Mouse (Mus musculus) liver, adult 2 months (tissue): ENCODE results near the gene Ablim2. TPM values are rescaled to one million over a fixed set of nuclear protein-coding genes. Genes with fewer than 3 reads are reported as not detected.

Experiments
- DNase-seq: peaks from one replicate; pipeline ENCODE4 v3.0.0-alpha.2; 2011; ENCODE audit warnings: low read depth, low spot score; ENCODE audit errors: extremely low read depth
- H3K27ac ChIP-seq: fragments of 200-500 bp; replicated peaks from 2 replicates; pipeline ENCODE4 v1.5.1; 2012; ENCODE audit warnings: low read depth, mild to moderate bottlenecking, control low read depth, inconsistent platforms, low read length; ENCODE audit not compliant: insufficient read depth
- H3K27me3 ChIP-seq: fragments of 200-500 bp; 2 replicates; pipeline ENCODE4 v1.6.1; 2012; ENCODE audit warnings: mild to moderate bottlenecking, moderate library complexity, low read length, inconsistent platforms; ENCODE audit not compliant: control insufficient read depth, insufficient read depth
- H3K36me3 ChIP-seq: fragments of 200-500 bp; 2 replicates; pipeline ENCODE4 v1.6.1; 2012; ENCODE audit warnings: low read length, inconsistent platforms; ENCODE audit not compliant: control insufficient read depth, insufficient read depth
- H3K4me1 ChIP-seq: fragments of 200-500 bp; 2 replicates; pipeline ENCODE4 v1.6.1; 2011; ENCODE audit warnings: low read length; ENCODE audit not compliant: control insufficient read depth, insufficient read depth
- H3K4me3 ChIP-seq: fragments of 200-500 bp; 2 replicates; pipeline ENCODE4 v1.5.1; 2011; ENCODE audit warnings: low read depth, mild to moderate bottlenecking, control low read depth, low read length, moderate library complexity; ENCODE audit not compliant: insufficient read depth
- H3K79me2 ChIP-seq: fragments of 200-500 bp; 2 replicates; pipeline ENCODE4 v1.6.1; 2012; ENCODE audit warnings: inconsistent platforms, mild to moderate bottlenecking, low read length, moderate library complexity; ENCODE audit not compliant: control insufficient read depth, insufficient read depth
- H3K9ac ChIP-seq: fragments of 200-500 bp; 2 replicates; pipeline ENCODE4 v1.6.1; 2012; ENCODE audit warnings: low read depth, mild to moderate bottlenecking, control low read depth, inconsistent platforms, low read length
- CTCF ChIP-seq: fragments of 200-500 bp; IDR thresholded peaks from 2 replicates; pipeline ENCODE4 v1.5.1; 2011; ENCODE audit warnings: low read depth, low read length, control low read depth
- POLR2A ChIP-seq: fragments of 200-500 bp; IDR thresholded peaks from 2 replicates; pipeline ENCODE4 v1.6.1; 2011; ENCODE audit warnings: low read length, control low read depth; ENCODE audit not compliant: insufficient read depth; ENCODE audit errors: extremely low read depth
- WGBS: fragments of 180-500 bp; shearing (Covaris S2); methylation state at CpG from one replicate; pipeline ENCODE4 v1.1.7; 2018; 5-methylcytosine and 5-hydroxymethylcytosine counted together
- polyA plus RNA-seq: library from polyadenylated mRNA; depleted of rRNA; stranded (reverse); fragments of >200 nt; gene quantifications from 2 replicates; pipeline ENCODE4 v1.2.3, GENCODE M21; 2012; rRNA removed
- total RNA-seq: library from RNA; depleted of rRNA; stranded (reverse); fragments of >200 nt; gene quantifications from 2 replicates; pipeline ENCODE4 v1.2.3, GENCODE M21; 2014; rRNA removed

The Ablim2 gene
- total and polyA plus RNA-seq, 2 experiments, result 2.3 to 5.9 TPM

DNA sequence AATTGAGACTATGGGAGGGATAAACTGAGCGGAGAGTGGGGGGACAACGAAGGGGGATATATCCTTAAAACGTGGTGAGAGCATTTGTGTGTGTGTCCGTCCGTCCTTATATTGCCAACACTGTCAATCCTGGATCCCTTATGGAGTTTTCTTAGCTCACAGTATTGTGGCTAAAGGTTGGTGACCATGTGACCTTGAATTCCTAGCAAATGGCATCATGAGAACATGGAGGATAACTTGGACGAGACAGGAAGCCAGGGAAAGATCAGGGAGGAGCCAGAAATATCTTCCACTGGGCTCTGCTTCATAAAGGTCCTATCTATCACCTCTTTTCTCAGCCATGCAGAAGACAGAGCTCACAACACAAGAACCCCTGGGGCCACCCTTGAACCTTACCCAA lies 165.8 kb downstream of the Ablim2 start:
- H3K27me3 ChIP-seq, result no peaks in the 10 kb centered on the region
- no peaks in the 10 kb centered on the region for H3K36me3 ChIP-seq
- H3K27ac ChIP-seq, result no peak overlapping the region
- no peak for DNase-seq
- TF ChIP-seq CTCF (no peak), POLR2A (no peak)
- no peak overlapping the region for H3K9ac ChIP-seq
- WGBS, result 79% methylated on average over 6 of the region's 6 CpGs
- H3K4me3 ChIP-seq, result no peak overlapping the region
- no peaks in the 10 kb centered on the region for H3K79me2 ChIP-seq
- no peaks in the 10 kb centered on the region; the same call in 1 of the 2 replicates for H3K4me1 ChIP-seq

- H3K9ac ChIP-seq, result no peak overlapping the region
- peak overlapping the region; percentile 16; the same call in 1 of the 2 replicates for H3K27ac ChIP-seq
- no peaks in the 10 kb centered on the region for H3K36me3 ChIP-seq
- H3K4me1 ChIP-seq, result no peaks in the 10 kb centered on the region; the same call in 1 of the 2 replicates
- H3K27me3 ChIP-seq, result no peaks in the 10 kb centered on the region
- no peaks in the 10 kb centered on the region for H3K79me2 ChIP-seq
- no peak for TF ChIP-seq POLR2A
- no peak for TF ChIP-seq CTCF
- no peak for DNase-seq
- H3K4me3 ChIP-seq, result no peak overlapping the region
- 76% methylated on average over 12 of the region's 12 CpGs for WGBS
Observed at GRCm38 (mm10) chr5:35925171-35925634, 167.5 kb downstream of the Ablim2 start.

DNA sequence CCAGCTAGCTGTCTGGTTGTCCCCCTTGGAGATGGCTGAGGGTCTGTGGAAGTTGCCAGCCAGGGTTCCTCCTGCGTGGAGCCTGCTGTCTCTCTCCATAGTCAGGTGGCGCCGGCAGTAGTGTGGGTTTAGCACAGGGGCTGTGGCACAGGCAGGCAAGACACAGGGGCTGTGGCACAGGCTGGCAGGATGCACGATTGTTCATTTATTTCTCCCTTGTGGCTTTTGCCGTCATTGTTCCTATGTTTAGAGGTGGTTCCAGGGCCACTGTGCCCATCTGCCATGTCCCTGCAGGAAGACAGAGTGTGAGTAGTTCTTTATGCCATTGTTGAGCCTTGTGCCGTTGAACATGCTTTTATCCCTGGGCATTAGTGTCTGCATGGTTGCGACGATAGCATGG lies 168.8 kb downstream of the Ablim2 start:
- H3K79me2 ChIP-seq, result no peaks in the 10 kb centered on the region
- H3K27me3 ChIP-seq, result no peaks in the 10 kb centered on the region
- DNase-seq, result no peak
- 79% methylated on average over 8 of the region's 8 CpGs for WGBS
- no peak overlapping the region for H3K9ac ChIP-seq
- H3K27ac ChIP-seq, result no peak overlapping the region
- H3K4me3 ChIP-seq, result no peak overlapping the region
- no peaks in the 10 kb centered on the region for H3K36me3 ChIP-seq
- TF ChIP-seq POLR2A (no peak), CTCF (no peak)
- H3K4me1 ChIP-seq, result no peaks in the 10 kb centered on the region; the same call in 1 of the 2 replicates

DNA sequence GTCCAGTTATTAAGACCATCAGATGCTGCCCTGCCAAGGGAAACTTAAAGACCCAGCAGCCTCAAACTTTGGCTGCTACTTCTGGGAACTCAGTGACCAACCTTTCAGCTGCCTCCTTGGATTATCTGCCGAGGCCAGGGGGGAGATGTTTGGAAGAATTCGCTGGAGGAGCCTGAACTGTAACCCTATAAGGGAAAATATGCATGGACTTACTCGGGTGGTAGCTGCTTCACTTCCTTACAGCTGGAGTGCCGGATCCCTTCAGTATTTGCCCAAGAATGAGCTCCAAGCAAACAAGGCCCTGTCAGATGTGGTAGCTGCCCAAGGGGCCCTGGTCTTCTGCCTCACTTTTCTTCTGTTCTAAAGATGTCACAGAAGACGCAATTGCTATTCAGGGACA lies 173.6 kb downstream of the Ablim2 start:
- Histone ChIP-seq H3K4me1 (no peaks in the 10 kb centered on the region), H3K27me3 (no peaks in the 10 kb centered on the region), H3K79me2 (no peaks in the 10 kb centered on the region), H3K36me3 (no peaks in the 10 kb centered on the region), H3K27ac (no peak overlapping the region), H3K9ac (no peak overlapping the region), H3K4me3 (no peak overlapping the region)
- no peak for TF ChIP-seq CTCF
- TF ChIP-seq POLR2A, result no peak
- WGBS, result 48% methylated on average over 5 of the region's 5 CpGs
- DNase-seq, result no peak

DNA sequence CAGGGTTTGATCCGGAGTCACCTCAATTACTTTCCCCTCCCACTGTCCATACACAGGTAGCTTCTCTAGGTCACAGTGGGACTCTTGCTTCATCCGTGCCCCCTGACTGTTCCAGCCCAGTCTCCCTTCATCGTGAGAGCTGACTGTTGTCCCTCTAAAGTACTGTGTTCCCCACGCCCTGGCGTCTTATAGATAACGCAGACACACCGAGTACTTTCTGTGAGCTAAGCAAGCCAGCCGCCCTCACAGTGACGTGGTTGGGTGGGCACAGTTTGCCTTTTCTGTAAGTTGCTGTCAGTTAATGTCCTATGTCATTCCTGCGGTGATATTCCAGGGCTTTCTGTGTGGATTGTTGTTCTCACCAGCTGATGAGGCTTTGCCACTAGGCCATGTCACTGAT lies 175.4 kb downstream of the Ablim2 start:
- no peaks in the 10 kb centered on the region for H3K27me3 ChIP-seq
- H3K9ac ChIP-seq, result no peak overlapping the region
- WGBS, result 82% methylated on average over 10 of the region's 10 CpGs
- DNase-seq, result no peak
- TF ChIP-seq POLR2A, result no peak
- no peak for TF ChIP-seq CTCF
- H3K4me3 ChIP-seq, result no peak overlapping the region
- no peak overlapping the region for H3K27ac ChIP-seq
- no peaks in the 10 kb centered on the region for H3K79me2 ChIP-seq
- H3K36me3 ChIP-seq, result no peaks in the 10 kb centered on the region
- H3K4me1 ChIP-seq, result no peaks in the 10 kb centered on the region

Other genes starting within 250 kb of the Ablim2 start
- 0.54 and 0.55 TPM in 2 replicates for gene Cpz, start 232.2 kb upstream of the Ablim2 start, total RNA-seq
- gene Cpz, start 232.2 kb upstream of the Ablim2 start, polyA plus RNA-seq, result 1.2 and 1.6 TPM in 2 replicates
- 2.1 and 3.2 TPM in 2 replicates for gene Trmt44, start 182.8 kb upstream of the Ablim2 start, total RNA-seq
- 2.2 and 2.6 TPM in 2 replicates for gene Trmt44, start 182.8 kb upstream of the Ablim2 start, polyA plus RNA-seq
- gene Acox3, start 174.8 kb upstream of the Ablim2 start, total RNA-seq, result 22.6 and 24.1 TPM in 2 replicates
- gene Acox3, start 174.8 kb upstream of the Ablim2 start, polyA plus RNA-seq, result 18.0 and 22.9 TPM in 2 replicates
- 0.83 and 1.2 TPM in 2 replicates for gene Htra3, start 78.1 kb upstream of the Ablim2 start, total RNA-seq
- gene Htra3, start 78.1 kb upstream of the Ablim2 start, polyA plus RNA-seq, result 0.97 and 1.3 TPM in 2 replicates
- 4.8 and 5.2 TPM in 2 replicates for gene Sh3tc1, start 17.9 kb upstream of the Ablim2 start, total RNA-seq
- 2.1 and 3.0 TPM in 2 replicates for gene Sh3tc1, start 17.9 kb upstream of the Ablim2 start, polyA plus RNA-seq
- 0.55 and 1.1 TPM in 2 replicates for gene Afap1, start 135.4 kb downstream of the Ablim2 start, total RNA-seq
- gene Afap1, start 135.4 kb downstream of the Ablim2 start, polyA plus RNA-seq, result 0.46 and 0.73 TPM in 2 replicates